Mouse (Mus musculus): ENCODE measurements at regions not wholly inside any gene's neighbourhood (a gene's known extent, or its start where the extent isn't known, plus 50 kb on each side); places are given as distances from the start of the nearest gene placed in this dataset.

- no peak for DNase-seq (ENCODE audit: low spot score)
Observed at GRCm38 (mm10) chr10:96724436-96725175, 107.8 kb downstream of the Btg1 start.

GRCm38 (mm10) chr10:96726801-96727780 lies 110.3 kb downstream of the Btg1 start:
- no peak for DNase-seq (ENCODE audit: low spot score)

- no peak for DNase-seq (ENCODE audit: low spot score)
Observed at GRCm38 (mm10) chr10:96733581-96733980, 116.8 kb downstream of the Btg1 start.

- no peak for DNase-seq (ENCODE audit: low spot score)
Observed at GRCm38 (mm10) chr10:96735146-96735545, 118.3 kb downstream of the Btg1 start.

GRCm38 (mm10) chr10:96735885-96736628 lies 119.3 kb downstream of the Btg1 start:
- DNase-seq (ENCODE audit: low spot score): no peak

GRCm38 (mm10) chr10:96737972-96738371 lies 121.2 kb downstream of the Btg1 start:
- no peak for DNase-seq (ENCODE audit: low spot score)

GRCm38 (mm10) chr10:96738606-96739005 lies 121.8 kb downstream of the Btg1 start:
- no peak for DNase-seq (ENCODE audit: low spot score)

GRCm38 (mm10) chr10:96744167-96744777 lies 127.5 kb downstream of the Btg1 start:
- DNase-seq (ENCODE audit: low spot score): no peak

- no peak for DNase-seq (ENCODE audit: low spot score)
Observed at GRCm38 (mm10) chr10:96747015-96747663, 130.3 kb downstream of the Btg1 start.

- no peak for DNase-seq (ENCODE audit: low spot score)
Observed at GRCm38 (mm10) chr10:96750861-96751260, 134.1 kb downstream of the Btg1 start.

GRCm38 (mm10) chr10:96751580-96752264 lies 134.9 kb downstream of the Btg1 start:
- DNase-seq (ENCODE audit: low spot score): peak; percentile 11

- no peak for DNase-seq (ENCODE audit: low spot score)
Observed at GRCm38 (mm10) chr10:96752531-96752930, 135.7 kb downstream of the Btg1 start.

GRCm38 (mm10) chr10:96753521-96753920 lies 136.7 kb downstream of the Btg1 start:
- no peak for DNase-seq (ENCODE audit: low spot score)

- DNase-seq (ENCODE audit: low spot score): no peak
Observed at GRCm38 (mm10) chr10:96755674-96756073, 138.9 kb downstream of the Btg1 start.

GRCm38 (mm10) chr10:96756355-96757084 lies 139.7 kb downstream of the Btg1 start:
- DNase-seq (ENCODE audit: low spot score): no peak

- DNase-seq (ENCODE audit: low spot score): no peak
Observed at GRCm38 (mm10) chr10:96757311-96757710, 140.5 kb downstream of the Btg1 start.

- no peak for DNase-seq (ENCODE audit: low spot score)
Observed at GRCm38 (mm10) chr10:96761601-96762000, 144.8 kb downstream of the Btg1 start.

GRCm38 (mm10) chr10:96765626-96766025 lies 148.8 kb downstream of the Btg1 start:
- no peak for DNase-seq (ENCODE audit: low spot score)

GRCm38 (mm10) chr10:96778220-96778619 lies 161.4 kb downstream of the Btg1 start:
- DNase-seq (ENCODE audit: low spot score): no peak

GRCm38 (mm10) chr10:96783966-96784365 lies 167.2 kb downstream of the Btg1 start:
- no peak for DNase-seq (ENCODE audit: low spot score)
